In the genomic region with DNA sequence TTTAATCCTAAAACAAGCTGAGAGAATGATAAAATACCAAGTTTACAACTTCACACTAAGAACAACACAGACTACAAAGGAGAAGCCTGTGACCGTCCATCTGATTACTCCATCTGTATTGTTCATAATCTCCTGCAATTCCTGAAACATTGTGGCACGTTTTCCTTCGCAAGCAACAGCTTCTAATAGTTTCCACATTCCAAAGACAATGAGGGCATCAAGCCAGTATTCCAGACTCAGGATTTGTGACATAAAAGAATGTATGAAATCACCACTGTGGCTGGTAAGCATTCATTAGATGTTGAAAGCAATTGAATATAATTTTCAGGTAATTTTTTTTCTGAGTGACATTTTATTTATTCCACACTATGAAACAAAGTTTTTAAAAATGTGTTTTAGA, we compare ENCODE assay signal across 9 mouse cellular contexts.
"Had no signal": no experiment of that assay in that cellular context is flagged by ENCODE, and none has a peak within 500 bp of the region (broad histone marks: within the 10 kb centered on the region; RNA-seq: fewer than 3 reads in every experiment).

No protein-coding gene starts in this region.

- ATAC-seq: midbrain, embryonic 13.5 days had no signal

- H3K27me3 ChIP-seq: limb, embryonic 13.5 days; liver, embryonic 15.5 days; midbrain, embryonic 13.5 days had no signal

- H3K27ac ChIP-seq: limb, embryonic 13.5 days; liver, embryonic 15.5 days; midbrain, embryonic 13.5 days had no signal

- H3K4me1 ChIP-seq: limb, embryonic 13.5 days; liver, embryonic 15.5 days; midbrain, embryonic 13.5 days had no signal

- H3K9me3 ChIP-seq: limb, embryonic 13.5 days; liver, embryonic 15.5 days; midbrain, embryonic 13.5 days had no signal

- H3K9ac ChIP-seq: limb, embryonic 13.5 days; liver, embryonic 15.5 days; midbrain, embryonic 13.5 days had no signal

- H3K4me2 ChIP-seq: limb, embryonic 13.5 days; liver, embryonic 11.5 days; liver, embryonic 15.5 days; midbrain, embryonic 13.5 days had no signal

- DNase-seq: kidney, postnatal 36 days; layer of hippocampus, adult 9-11 months; lung, adult 2 months; right cerebral cortex, postnatal 14 days; thymus, postnatal 36 days had no signal

- H3K36me3 ChIP-seq: limb, embryonic 13.5 days; liver, embryonic 15.5 days; midbrain, embryonic 13.5 days had no signal

- H3K4me3 ChIP-seq: limb, embryonic 13.5 days; liver, embryonic 15.5 days; midbrain, embryonic 13.5 days had no signal
